Mouse (Mus musculus) T-helper 17 cell (primary cell): ENCODE results near the gene Klf2.

ENCODE experiments used
- in situ Hi-C, 2 experiments: fragments of 300-600 bp; cut with MboI, MseI; formaldehyde crosslinking; loops; 1 replicate in 1 of 2; 2 replicates in 1 of 2; pipeline ENCODE4 v1.15.1; 2025; ENCODE audit warnings: high pct_unique_total_duplicates in 2 of 2

The Klf2 gene

GRCm38 (mm10) chr8:72318801-72319322 lies at the start of gene Klf2:
Gene Klf2 (plus strand): TSS chr8:72319033.
- in situ Hi-C loops: loop anchor here in 1 of 2 experiments (5.0 kb wide), 1 partner anchor 33 kb away; no protein-coding TSS in a partner anchor

DNA sequence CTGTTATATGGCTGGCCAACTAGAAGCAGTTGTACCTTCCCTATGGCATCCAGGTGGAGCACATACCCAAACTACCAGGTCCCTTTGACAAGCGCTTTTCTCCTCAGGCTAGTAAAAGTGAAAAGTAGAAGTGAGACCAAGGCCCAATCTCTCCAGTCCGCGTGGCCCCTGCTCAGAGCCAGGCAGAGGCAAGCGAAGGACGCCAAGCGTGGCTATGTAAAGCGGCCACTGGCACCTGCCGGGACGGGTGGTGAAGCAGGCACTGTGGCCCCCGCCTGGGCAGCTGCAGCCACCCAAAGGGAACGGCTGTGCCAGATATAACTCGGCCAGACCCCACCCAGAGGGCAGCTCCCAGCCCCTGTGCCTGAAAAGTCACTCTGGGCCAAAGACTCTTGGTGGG lies 48.2 kb upstream of the Klf2 start:
- in situ Hi-C loops: no loop called here

DNA sequence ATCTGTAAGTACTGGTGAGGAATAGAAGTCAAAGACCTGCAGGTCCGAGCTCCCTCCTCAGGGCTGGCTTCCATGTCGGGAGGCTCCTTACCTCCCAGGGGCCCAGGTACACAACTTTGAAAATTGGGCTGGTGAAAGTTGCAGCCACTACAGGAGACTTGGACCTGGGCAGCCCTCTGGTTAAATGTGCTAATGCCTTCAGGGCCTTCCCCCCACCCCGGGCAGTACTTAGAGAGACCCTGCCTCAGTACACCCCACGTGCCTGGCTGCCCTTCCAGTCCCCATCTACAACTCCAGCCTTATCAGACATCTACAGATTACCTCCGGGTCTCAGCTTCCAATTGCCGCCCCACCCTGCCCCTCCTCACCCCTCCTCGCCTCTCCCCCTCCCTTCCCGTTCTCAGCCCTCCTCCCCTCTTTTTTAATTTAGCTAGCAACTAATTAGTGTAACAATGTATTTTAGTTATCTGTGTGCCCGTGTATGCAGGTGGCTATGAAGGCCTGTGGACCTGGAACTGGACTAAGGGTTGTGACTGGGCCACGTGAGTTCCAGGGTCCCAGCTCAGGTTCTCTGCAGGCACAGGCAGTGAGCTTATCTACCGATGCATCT lies 47.7 kb upstream of the Klf2 start:
- in situ Hi-C loops: no loop called here

DNA sequence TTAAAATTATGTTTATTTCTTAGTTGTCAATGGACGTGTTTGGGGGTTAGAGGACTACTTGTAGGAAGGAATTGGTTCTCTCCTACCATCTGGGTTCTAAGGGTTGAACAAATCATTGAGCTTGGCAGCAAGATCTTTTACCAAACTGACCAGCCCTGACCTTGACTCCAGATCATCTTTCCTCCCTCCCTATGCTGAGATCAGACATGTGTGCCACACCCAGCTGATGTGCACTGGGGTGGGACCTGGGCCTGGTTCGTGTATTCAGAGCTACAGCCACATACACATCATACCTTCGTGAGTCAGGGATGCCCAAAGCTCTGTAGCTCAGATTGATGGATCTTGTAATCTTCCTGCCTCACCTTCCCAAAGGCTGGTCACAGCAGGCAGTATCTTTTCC lies 47.1 kb upstream of the Klf2 start:
- in situ Hi-C loops: no loop called here

GRCm38 (mm10) chr8:72272361-72272760 lies 46.5 kb upstream of the Klf2 start:
- in situ Hi-C loops: no loop called here

DNA sequence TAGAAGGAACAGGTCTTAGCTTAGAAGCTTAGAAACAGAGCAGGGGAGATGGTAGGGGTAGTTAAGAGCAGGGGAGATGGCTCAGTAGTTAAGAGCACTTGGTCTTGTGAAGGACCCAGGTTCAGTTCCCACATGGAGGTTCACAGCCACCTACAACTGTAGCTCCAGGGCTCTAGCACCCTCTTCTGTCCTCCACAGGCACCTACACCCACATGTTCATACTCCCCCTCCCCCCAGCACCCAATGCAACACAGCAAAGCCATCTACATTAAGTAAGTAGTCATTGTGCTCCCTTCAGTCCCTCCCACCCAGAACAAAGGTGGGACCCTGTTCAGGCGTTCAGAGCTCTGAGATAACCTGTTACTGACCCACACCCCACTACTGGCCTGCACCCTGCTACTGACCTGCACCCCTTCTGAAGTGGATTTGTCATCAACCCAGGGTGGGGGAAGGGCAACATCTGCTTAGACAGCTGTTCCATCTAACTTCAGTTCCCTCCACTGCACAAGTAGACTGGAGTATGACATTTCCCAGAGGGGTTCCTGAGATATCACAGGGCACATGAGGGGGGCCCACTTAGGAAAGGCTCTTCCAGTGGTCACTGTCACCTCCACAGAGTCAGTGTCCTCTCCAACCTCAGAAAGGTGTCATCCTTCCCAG lies 45.6 kb upstream of the Klf2 start:
- in situ Hi-C loops: no loop called here

DNA sequence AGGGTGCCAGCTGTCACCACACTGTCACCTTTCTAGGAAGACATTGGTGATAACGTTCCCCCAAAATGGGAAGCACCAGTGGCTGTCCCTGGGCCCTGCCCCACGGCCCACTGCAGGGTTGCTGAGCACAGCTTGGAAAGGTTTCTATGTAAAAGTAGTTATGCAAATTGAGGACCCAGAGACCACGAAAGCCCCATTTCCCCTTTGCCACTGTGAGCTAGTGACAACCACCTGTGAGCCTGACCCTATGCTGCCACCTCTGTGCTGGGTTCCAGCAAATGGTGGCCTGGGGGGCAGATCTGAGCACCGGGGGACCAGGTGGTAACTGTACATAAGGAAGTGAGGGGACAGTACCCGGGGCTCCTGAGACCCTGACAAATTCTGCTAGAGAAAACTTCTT lies 45.0 kb upstream of the Klf2 start:
- in situ Hi-C loops: no loop called here

DNA sequence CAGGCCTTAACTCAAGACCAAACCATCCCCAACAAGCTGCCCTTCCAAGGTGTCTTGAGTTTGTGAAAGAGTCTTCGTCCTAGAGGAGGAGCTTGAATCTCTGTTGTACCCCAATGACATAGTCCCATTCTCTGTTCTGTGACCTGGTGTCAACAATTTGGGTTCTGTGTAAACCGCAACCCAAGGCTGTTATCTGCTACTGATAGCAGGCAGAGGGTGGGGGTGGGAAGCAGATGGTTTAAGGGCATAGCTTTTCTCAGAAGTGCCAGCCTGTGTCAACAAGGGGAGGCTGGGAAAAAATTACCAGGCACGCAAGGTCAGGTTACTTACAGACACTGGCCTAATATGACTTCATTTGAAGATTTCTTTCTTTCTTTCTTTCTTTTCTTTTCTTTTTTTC lies 41.6 kb upstream of the Klf2 start:
- in situ Hi-C loops: no loop called here

- in situ Hi-C loops: no loop called here
Measured at GRCm38 (mm10) chr8:72279151-72279550, 39.7 kb upstream of the Klf2 start.

DNA sequence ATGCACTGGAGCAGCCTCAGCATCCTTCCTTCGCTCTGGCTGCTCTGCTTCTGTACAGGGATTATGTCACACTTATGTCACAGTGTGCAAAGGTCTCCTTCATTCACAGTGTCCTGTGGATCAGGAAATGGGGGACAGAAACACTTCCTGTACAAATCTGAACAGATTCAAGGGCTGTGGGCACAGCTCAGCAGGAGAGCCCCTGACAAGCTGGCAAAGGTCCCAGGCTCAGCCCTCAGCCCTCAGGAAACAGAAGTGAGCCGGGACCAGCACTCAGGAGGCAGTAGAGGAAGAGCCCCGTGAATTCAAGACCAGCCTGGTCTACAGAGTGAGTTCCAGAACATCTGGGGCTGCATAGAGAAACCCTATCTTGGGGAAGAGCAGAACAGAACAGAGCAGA lies 37.2 kb upstream of the Klf2 start:
- in situ Hi-C loops: no loop called here

GRCm38 (mm10) chr8:72285285-72285684 lies 33.5 kb upstream of the Klf2 start:
- in situ Hi-C loops: loop anchor here in 1 of 2 experiments (5.0 kb wide), 1 partner anchor 357 kb away; no protein-coding TSS in a partner anchor

DNA sequence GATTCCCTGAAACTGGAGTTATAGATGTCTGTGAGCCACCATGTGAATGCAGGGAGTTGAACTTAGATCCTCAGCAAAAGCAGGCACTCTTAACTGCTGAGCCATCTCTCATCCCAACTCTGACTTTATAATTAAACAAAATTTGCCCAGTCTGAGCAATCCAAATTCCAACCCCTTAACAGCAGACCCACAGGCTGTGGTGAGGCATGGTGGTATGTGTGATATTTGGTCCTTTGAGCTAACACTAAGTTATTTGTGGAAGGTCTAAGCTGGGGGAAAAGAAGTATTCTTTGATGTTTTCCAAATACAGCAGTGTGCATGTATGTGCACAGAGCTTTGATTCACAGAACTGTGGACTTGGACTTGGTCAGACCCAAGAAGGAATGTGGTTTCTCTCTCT lies 29.8 kb upstream of the Klf2 start:
- in situ Hi-C loops: loop anchor here in 1 of 2 experiments (5.0 kb wide), 1 partner anchor 353 kb away; no protein-coding TSS in a partner anchor

GRCm38 (mm10) chr8:72291104-72291503 lies 27.7 kb upstream of the Klf2 start:
- in situ Hi-C loops: loop anchor here in 1 of 2 experiments (5.0 kb wide), 1 partner anchor 351 kb away; no protein-coding TSS in a partner anchor

GRCm38 (mm10) chr8:72293309-72293708 lies 25.5 kb upstream of the Klf2 start:
- in situ Hi-C loops: loop anchor here in 1 of 2 experiments (5.0 kb wide), 1 partner anchor 349 kb away; no protein-coding TSS in a partner anchor

GRCm38 (mm10) chr8:72295125-72295524 lies 23.7 kb upstream of the Klf2 start:
- in situ Hi-C loops: no loop called here

GRCm38 (mm10) chr8:72295679-72296078 lies 23.2 kb upstream of the Klf2 start:
- in situ Hi-C loops: no loop called here

GRCm38 (mm10) chr8:72296561-72296960 lies 22.3 kb upstream of the Klf2 start:
- in situ Hi-C loops: no loop called here

DNA sequence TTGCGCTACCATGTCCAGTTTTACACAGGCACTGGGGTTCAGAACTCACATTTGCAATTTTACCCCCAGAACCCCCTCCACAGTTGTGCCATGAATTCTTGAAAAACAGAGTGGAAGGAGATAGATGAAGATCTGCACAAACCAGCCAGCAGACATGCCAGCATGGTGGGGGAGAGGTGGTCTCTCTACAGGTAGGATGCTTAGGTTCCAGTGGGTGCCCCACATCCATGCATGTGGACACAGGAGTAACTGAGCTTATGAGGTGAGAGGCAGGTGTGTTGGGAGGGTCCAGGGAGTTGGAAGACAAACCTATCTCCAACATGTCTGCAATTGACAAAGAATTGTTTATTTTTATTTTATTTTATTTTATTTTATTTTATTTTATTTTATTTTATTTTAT lies 19.9 kb upstream of the Klf2 start:
- in situ Hi-C loops: no loop called here

- in situ Hi-C loops: loop anchor here in 1 of 2 experiments (5.0 kb wide), 1 partner anchor 34 kb away; no protein-coding TSS in a partner anchor
Measured at GRCm38 (mm10) chr8:72300654-72301400, 18.0 kb upstream of the Klf2 start.

DNA sequence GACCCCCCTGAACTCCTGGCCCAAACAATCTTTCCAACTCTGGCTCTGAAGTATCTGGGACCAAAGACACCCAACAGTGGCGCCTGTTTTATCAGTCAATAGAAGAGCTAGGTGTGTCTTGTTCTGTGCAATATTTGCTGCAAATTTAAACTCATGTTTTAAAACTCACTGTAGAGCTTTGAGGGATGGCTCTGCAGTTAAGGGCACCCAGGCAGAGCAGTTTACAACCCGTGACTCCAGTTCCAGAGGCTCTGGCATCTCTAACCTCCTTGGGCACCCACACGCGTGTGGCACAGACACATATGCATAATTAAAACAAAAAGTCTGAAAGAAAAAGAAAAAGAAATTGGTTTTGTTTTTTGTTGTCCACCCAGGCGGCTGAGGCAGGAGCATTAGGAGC lies 17.3 kb upstream of the Klf2 start:
- in situ Hi-C loops: loop anchor here in 1 of 2 experiments (5.0 kb wide), 1 partner anchor 34 kb away; no protein-coding TSS in a partner anchor

DNA sequence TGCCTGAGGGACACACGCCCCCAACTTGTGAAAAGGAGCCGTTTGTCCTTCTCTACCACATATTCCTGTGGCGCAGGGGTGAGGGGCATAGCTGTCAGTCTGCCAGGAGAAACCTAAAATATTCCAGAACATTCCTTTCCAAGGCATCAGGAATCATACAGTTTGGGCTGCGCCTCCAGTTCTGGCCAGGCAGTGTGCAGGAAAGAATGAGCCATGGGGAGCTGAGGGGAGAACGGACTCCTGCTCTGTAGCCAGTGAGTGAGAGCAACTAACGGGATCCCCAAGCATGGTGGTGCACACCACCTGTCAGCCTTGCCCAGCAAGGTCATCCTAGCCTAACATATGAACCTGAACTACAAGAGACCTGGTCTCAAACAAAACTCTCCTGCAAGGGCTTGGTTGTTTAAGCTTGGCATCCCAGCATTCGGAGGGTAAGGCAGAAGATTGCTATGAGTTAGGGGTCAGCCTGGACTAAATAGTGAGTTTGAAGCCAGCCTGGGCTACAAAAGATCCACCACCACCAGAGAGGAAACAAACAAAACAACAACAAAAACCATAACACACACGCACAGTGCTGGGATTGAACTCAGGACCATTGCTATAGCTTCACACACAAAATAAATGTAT lies 15.7 kb upstream of the Klf2 start:
- in situ Hi-C loops: loop anchor here in 1 of 2 experiments (5.0 kb wide), 1 partner anchor 36 kb away; no protein-coding TSS in a partner anchor
